In the genomic region with DNA sequence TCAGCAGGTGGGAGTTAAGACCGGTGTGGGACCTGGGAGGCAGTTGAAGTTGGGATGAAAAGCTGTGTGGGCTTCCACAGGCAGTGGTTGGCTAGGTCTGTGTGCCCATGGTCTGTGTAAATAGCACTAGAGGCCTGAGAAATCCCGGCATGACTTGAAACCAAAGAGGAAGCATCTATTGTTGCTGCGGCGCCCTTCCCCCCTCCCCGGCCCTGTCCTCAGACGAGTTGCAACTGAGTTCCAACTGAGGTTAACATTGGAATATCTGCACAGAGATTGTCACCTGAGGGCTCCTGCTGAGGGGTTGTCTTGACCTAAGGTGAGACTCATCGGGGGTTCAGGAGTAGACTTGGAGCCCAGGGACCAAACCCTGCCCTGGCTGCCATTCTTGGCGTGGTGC, we compare ENCODE assay signal across 13 mouse cellular contexts.
DNase-seq lines count a peak whose midpoint lies in the region; ATAC-seq and TF ChIP-seq lines count a peak whose summit lies in the region.
"Had no signal": no experiment of that assay in that cellular context is flagged by ENCODE, and none has a peak within 500 bp of the region (broad histone marks: within the 10 kb centered on the region; RNA-seq: fewer than 3 reads in every experiment).

No protein-coding gene starts in this region.

- no peak for DNase-seq in midbrain, embryonic 10.5 days (ENCODE audit: low spot score)
- no peak for DNase-seq in urinary bladder, postnatal 25 days (ENCODE audit: low spot score)
- no peak for DNase-seq in gastrocnemius, postnatal 25 days
- DNase-seq: forebrain, postnatal 0 days; gastrocnemius, postnatal 10 days; heart, postnatal 4 days had no signal

- no peak overlapping the region for H3K4me2 ChIP-seq in midbrain, embryonic 16.5 days (ENCODE audit: low read length)
- peak overlapping the region; percentile 7; the same call in 1 of the 2 replicates for H3K4me2 ChIP-seq in liver, embryonic 12.5 days
- no peak overlapping the region for H3K4me2 ChIP-seq in stomach, embryonic 15.5 days
- H3K4me2 ChIP-seq: heart, embryonic 11.5 days; limb, embryonic 13.5 days had no signal

- no peak overlapping the region for H3K4me3 ChIP-seq in midbrain, embryonic 10.5 days
- H3K4me3 ChIP-seq in midbrain, embryonic 16.5 days (ENCODE audit: low read depth, low read length) = no peak overlapping the region
- no peak overlapping the region for H3K4me3 ChIP-seq in bone marrow, adult 2 months (replicated peaks; ENCODE audit: control insufficient read depth, low read depth, low read length)
- no peak overlapping the region for H3K4me3 ChIP-seq in liver, embryonic 12.5 days
- H3K4me3 ChIP-seq in stomach, embryonic 15.5 days (replicated peaks) = no peak overlapping the region
- H3K4me3 ChIP-seq: erythroblast, embryonic 14.5 days; limb, embryonic 13.5 days had no signal

- 64% methylated on average over 8 of the region's 8 CpGs for WGBS in midbrain, embryonic 10.5 days
- WGBS in midbrain, embryonic 16.5 days = 69% methylated on average over 8 of the region's 8 CpGs
- WGBS in bone marrow, adult 2 months = 26% methylated on average over 8 of the region's 8 CpGs
- WGBS in liver, embryonic 12.5 days (ENCODE audit: insufficient replicate concordance) = 25% methylated on average over 8 of the region's 8 CpGs
- WGBS in stomach, embryonic 15.5 days = 58% methylated on average over 8 of the region's 8 CpGs

- peak overlapping the region; percentile 47 for H3K27ac ChIP-seq in midbrain, embryonic 10.5 days (replicated peaks)
- no peak overlapping the region for H3K27ac ChIP-seq in midbrain, embryonic 16.5 days (ENCODE audit: low read length)
- peak overlapping the region; percentile 38 for H3K27ac ChIP-seq in bone marrow, adult 2 months (ENCODE audit: control insufficient read depth, insufficient read depth, low read depth, low read length, poor library complexity)
- no peak overlapping the region for H3K27ac ChIP-seq in liver, embryonic 12.5 days
- H3K27ac ChIP-seq in stomach, embryonic 15.5 days = 0 out of 2 replicates have a peak overlapping the region, but pooled peaks have one; percentile 8
- H3K27ac ChIP-seq: limb, embryonic 13.5 days had no signal

- no peak for TF ChIP-seq CTCF in bone marrow, adult 2 months (IDR thresholded peaks at IDR 0.05; ENCODE audit: control insufficient read depth, insufficient read depth, low read length)

- no peak for TF ChIP-seq POLR2A in bone marrow, adult 2 months (IDR thresholded peaks at IDR 0.05; ENCODE audit: borderline replicate concordance, control insufficient read depth, low read depth, low read length)

- H3K9me3 ChIP-seq in midbrain, embryonic 10.5 days (replicated peaks) = no peaks in the 10 kb centered on the region
- no peaks in the 10 kb centered on the region for H3K9me3 ChIP-seq in midbrain, embryonic 16.5 days (replicated peaks; ENCODE audit: control insufficient read depth, low read length, poor library complexity, severe bottlenecking)
- H3K9me3 ChIP-seq in liver, embryonic 12.5 days (replicated peaks) = no peaks in the 10 kb centered on the region
- no peaks in the 10 kb centered on the region for H3K9me3 ChIP-seq in stomach, embryonic 15.5 days
- H3K9me3 ChIP-seq: limb, embryonic 13.5 days had no signal

- H3K9ac ChIP-seq in midbrain, embryonic 16.5 days (ENCODE audit: low read depth, low read length) = no peak overlapping the region
- no peak overlapping the region for H3K9ac ChIP-seq in liver, embryonic 12.5 days
- H3K9ac ChIP-seq in stomach, embryonic 15.5 days = no peak overlapping the region
- H3K9ac ChIP-seq: forebrain, postnatal 0 days; limb, embryonic 13.5 days had no signal

- peaks cover 7% of the 10 kb centered on the region for H3K36me3 ChIP-seq in midbrain, embryonic 10.5 days
- no peaks in the 10 kb centered on the region for H3K36me3 ChIP-seq in midbrain, embryonic 16.5 days (ENCODE audit: control insufficient read depth, insufficient read depth, low read length)
- H3K36me3 ChIP-seq in liver, embryonic 12.5 days = no peaks in the 10 kb centered on the region
- no peaks in the 10 kb centered on the region for H3K36me3 ChIP-seq in stomach, embryonic 15.5 days
- H3K36me3 ChIP-seq: limb, embryonic 13.5 days had no signal

- ATAC-seq in midbrain, embryonic 16.5 days = no peak
- ATAC-seq in liver, embryonic 12.5 days = no peak
- no peak for ATAC-seq in stomach, embryonic 15.5 days (ENCODE audit: insufficient read depth, low FRiP score, low read depth)
- ATAC-seq: forebrain, postnatal 0 days had no signal

- H3K27me3 ChIP-seq in midbrain, embryonic 10.5 days (ENCODE audit: low read depth, poor library complexity, severe bottlenecking) = no peaks in the 10 kb centered on the region
- no peaks in the 10 kb centered on the region for H3K27me3 ChIP-seq in midbrain, embryonic 16.5 days (ENCODE audit: control insufficient read depth, insufficient read depth, low read depth, low read length)
- peaks cover 14% of the 10 kb centered on the region; the same call in 1 of the 2 replicates for H3K27me3 ChIP-seq in liver, embryonic 12.5 days (replicated peaks)
- no peaks in the 10 kb centered on the region for H3K27me3 ChIP-seq in stomach, embryonic 15.5 days (replicated peaks)
- H3K27me3 ChIP-seq: limb, embryonic 13.5 days had no signal

- H3K4me1 ChIP-seq in midbrain, embryonic 10.5 days = peaks cover 62% of the 10 kb centered on the region
- peaks cover 13% of the 10 kb centered on the region for H3K4me1 ChIP-seq in midbrain, embryonic 16.5 days (ENCODE audit: control insufficient read depth, insufficient read depth, low read length)
- peaks cover 10% of the 10 kb centered on the region for H3K4me1 ChIP-seq in bone marrow, adult 2 months (ENCODE audit: control insufficient read depth, insufficient read depth, low read length)
- peaks cover 28% of the 10 kb centered on the region for H3K4me1 ChIP-seq in liver, embryonic 12.5 days
- H3K4me1 ChIP-seq in stomach, embryonic 15.5 days = no peaks in the 10 kb centered on the region

Comparison
In these comparisons a context has a peak if more than half of its experiments do, and no peak if none do; other contexts are left out.
1. H3K27ac ChIP-seq: peak in midbrain, embryonic 10.5 days (single experiment), bone marrow, adult 2 months (single experiment) and stomach, embryonic 15.5 days (single experiment); none in midbrain, embryonic 16.5 days (single experiment) and liver, embryonic 12.5 days (single experiment).